Mouse (Mus musculus) embryo, embryonic 11.5 days (tissue): ENCODE results near the gene Trpm1.

Experiments used
- DNase-seq: peaks from one replicate; pipeline ENCODE4 v3.0.0-alpha.2; 2012; ENCODE audit warnings: low read depth, low spot score

Trpm1 gene

GRCm38 (mm10) chr7:64287414-64288091 is 133.9 kb downstream of the Trpm1 start, which contains the start of gene Mtmr10:
Gene Mtmr10, plus strand, starts transcription at chr7:64287653.
- DNase-seq, result peak; percentile 94

GRCm38 (mm10) chr7:64289416-64289815 is 135.8 kb downstream of the Trpm1 start:
- no peak for DNase-seq

- no peak for DNase-seq
These were observed 136.8 kb downstream of the Trpm1 start for GRCm38 (mm10) chr7:64290431-64290830.

- no peak for DNase-seq
These were observed 138.1 kb downstream of the Trpm1 start for GRCm38 (mm10) chr7:64291722-64292121.

- DNase-seq, result no peak
These were observed 142.8 kb downstream of the Trpm1 start for GRCm38 (mm10) chr7:64296286-64297010.

- DNase-seq, result no peak
These were observed 156.6 kb downstream of the Trpm1 start for GRCm38 (mm10) chr7:64310241-64310640.

GRCm38 (mm10) chr7:64310756-64311155 is 157.1 kb downstream of the Trpm1 start:
- no peak for DNase-seq

- no peak for DNase-seq
These were observed 159.2 kb downstream of the Trpm1 start for GRCm38 (mm10) chr7:64312811-64313210.
